Mouse (Mus musculus) CH12.LX (cell line): ENCODE results near the gene Ctso.

Source experiments
- CTCF ChIP-seq, 2 experiments: IDR thresholded peaks in 1 of 2; conservative IDR thresholded peaks in 1 of 2; 2 replicates each; pipeline ENCODE4 v1.5.1; 2011 to 2012; ENCODE audit warnings: low read depth in 2 of 2, low read length in 2 of 2, improper control_type of control experiment in 1 of 2, inconsistent platforms in 1 of 2, mild to moderate bottlenecking in 1 of 2, moderate library complexity in 1 of 2
- E2F4 ChIP-seq: IDR thresholded peaks from 2 replicates; pipeline ENCODE4 v1.6.1; 2011; ENCODE audit warnings: low read depth, low read length, improper control_type of control experiment; ENCODE audit not compliant: insufficient replicate concordance
- ETS1 ChIP-seq: conservative IDR thresholded peaks from 2 replicates; pipeline ENCODE4 v1.6.1; 2012; ENCODE audit warnings: low read depth, mild to moderate bottlenecking, inconsistent platforms, low read length, improper control_type of control experiment, moderate library complexity
- MAFK ChIP-seq: IDR thresholded peaks from 2 replicates; pipeline ENCODE4 v1.6.1; 2011; ENCODE audit warnings: low read length, improper control_type of control experiment; ENCODE audit not compliant: insufficient replicate concordance
- MAX ChIP-seq: IDR thresholded peaks from 2 replicates; pipeline ENCODE4 v1.6.1; 2011; ENCODE audit warnings: low read length, improper control_type of control experiment
- MAZ ChIP-seq: IDR thresholded peaks from 2 replicates; pipeline ENCODE4 v1.6.1; 2012; ENCODE audit warnings: low read depth, mild to moderate bottlenecking, inconsistent platforms, low read length, improper control_type of control experiment, moderate library complexity
- MXI1 ChIP-seq: IDR thresholded peaks from 2 replicates; pipeline ENCODE4 v1.6.1; 2011; ENCODE audit warnings: mild to moderate bottlenecking, low read depth, low read length, improper control_type of control experiment
- NRF1 ChIP-seq: IDR thresholded peaks from 2 replicates; pipeline ENCODE4 v1.6.1; 2014; ENCODE audit warnings: low read depth, mild to moderate bottlenecking, inconsistent platforms, low read length, improper control_type of control experiment, moderate library complexity
- POLR2A ChIP-seq: IDR thresholded peaks from 2 replicates; pipeline ENCODE4 v1.6.1; 2011; ENCODE audit warnings: low read depth, mild to moderate bottlenecking, improper control_type of control experiment, low read length
- UBTF ChIP-seq: IDR thresholded peaks from 2 replicates; pipeline ENCODE4 v1.6.1; 2012; ENCODE audit warnings: low read depth, mild to moderate bottlenecking, inconsistent platforms, low read length, improper control_type of control experiment, moderate library complexity
- USF1 ChIP-seq: IDR thresholded peaks from 2 replicates; pipeline ENCODE4 v1.6.1; 2014; ENCODE audit warnings: low read depth, mild to moderate bottlenecking, inconsistent platforms, low read length, improper control_type of control experiment
- ZC3H11A ChIP-seq: IDR thresholded peaks from 2 replicates; pipeline ENCODE4 v1.6.1; 2012; ENCODE audit warnings: low read depth, mild to moderate bottlenecking, inconsistent platforms, low read length, improper control_type of control experiment

DNA sequence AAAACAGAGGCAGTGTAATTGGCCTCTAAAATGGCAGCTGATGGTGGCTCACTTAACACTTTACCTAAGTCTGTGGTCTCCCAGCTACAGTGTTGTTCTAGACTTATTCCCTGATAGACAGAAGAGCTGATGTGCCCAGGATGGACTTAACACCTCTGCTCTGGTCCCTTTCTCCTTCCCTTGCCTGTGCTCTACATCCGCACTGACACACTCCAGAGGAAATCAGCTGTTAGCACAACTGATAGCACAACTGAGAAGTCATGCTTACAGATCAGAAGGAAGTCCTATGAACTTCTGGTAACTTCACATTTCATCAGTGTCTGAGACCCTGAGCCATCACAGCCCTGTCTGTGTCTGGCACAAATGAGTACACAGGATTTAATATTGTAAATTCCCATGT, 3.3 kb upstream of the Ctso start:
- TF ChIP-seq CTCF (conservative IDR thresholded peaks at IDR 0.05 in 1 of 2, IDR thresholded peaks at IDR 0.05 in 1 of 2; ENCODE audit: low read depth in 2 of 2, low read length in 2 of 2) (no peak), MAX (no peak), UBTF (no peak), E2F4 (no peak), ZC3H11A (no peak), NRF1 (no peak), USF1 (no peak), MAZ (no peak), MXI1 (no peak), ETS1 (no peak), MAFK (no peak), POLR2A (no peak)
